Mouse (Mus musculus): ENCODE measurements around the gene Arl3. TPM values are rescaled to one million over a fixed set of nuclear protein-coding genes. Genes with fewer than 3 reads are reported as not detected.

The Arl3 gene
- polyA plus RNA-seq, 1 experiment from 2014 or later: 25.4 TPM

GRCm38 (mm10) chr19:46532031-46532688 lies 40.8 kb downstream of the Arl3 start:
- no peaks in the 10 kb centered on the region for H3K36me3 ChIP-seq (replicated peaks)
- peaks cover 27% of the 10 kb centered on the region for H3K27me3 ChIP-seq
- peak overlapping the region; percentile 56 for H3K27ac ChIP-seq (replicated peaks)
- peak; percentile 41; the same call in 1 of the 2 replicates for ATAC-seq (ENCODE audit: insufficient read depth)
- H3K4me3 ChIP-seq (replicated peaks): no peak overlapping the region
- H3K4me2 ChIP-seq: peak overlapping the region; percentile 24
- 12% methylated on average over 10 of the region's 10 CpGs for WGBS (ENCODE audit: insufficient replicate concordance)
- peaks cover 63% of the 10 kb centered on the region for H3K4me1 ChIP-seq (replicated peaks)
- H3K9ac ChIP-seq: no peak overlapping the region
- no peaks in the 10 kb centered on the region for H3K9me3 ChIP-seq (replicated peaks)

- no peak for ATAC-seq (ENCODE audit: insufficient read depth)
Observed at GRCm38 (mm10) chr19:46531071-46532030, 41.6 kb downstream of the Arl3 start.

GRCm38 (mm10) chr19:46530449-46530990 lies 42.5 kb downstream of the Arl3 start:
- no peak overlapping the region for H3K9ac ChIP-seq
- no peak overlapping the region for H3K4me2 ChIP-seq
- ATAC-seq (ENCODE audit: insufficient read depth): no peak
- 50% methylated on average over 8 of the region's 8 CpGs for WGBS (ENCODE audit: insufficient replicate concordance)
- H3K36me3 ChIP-seq (replicated peaks): no peaks in the 10 kb centered on the region
- H3K27me3 ChIP-seq: peaks cover 40% of the 10 kb centered on the region
- H3K4me3 ChIP-seq (replicated peaks): no peak overlapping the region
- no peaks in the 10 kb centered on the region for H3K9me3 ChIP-seq (replicated peaks)
- H3K4me1 ChIP-seq (replicated peaks): peaks cover 63% of the 10 kb centered on the region
- H3K27ac ChIP-seq (replicated peaks): no peak overlapping the region

More at GRCm38 (mm10) chr19:46531071-46532030, 41.6 kb downstream of the Arl3 start:
- Histone ChIP-seq H3K9me3 (replicated peaks) (no peaks in the 10 kb centered on the region), H3K4me1 (replicated peaks) (peaks cover 63% of the 10 kb centered on the region), H3K27me3 (peaks cover 34% of the 10 kb centered on the region), H3K9ac (no peak overlapping the region), H3K27ac (replicated peaks) (peak overlapping the region; percentile 56; the same call in 1 of the 2 replicates), H3K36me3 (replicated peaks) (no peaks in the 10 kb centered on the region), H3K4me3 (replicated peaks) (no peak overlapping the region), H3K4me2 (peak overlapping the region; percentile 24)
- WGBS (ENCODE audit: insufficient replicate concordance): 29% methylated on average over 16 of the region's 16 CpGs

GRCm38 (mm10) chr19:46529601-46530448 lies 43.2 kb downstream of the Arl3 start:
- H3K9ac ChIP-seq: peak overlapping the region; percentile 31; the same call in 1 of the 2 replicates
- peaks cover 46% of the 10 kb centered on the region for H3K27me3 ChIP-seq
- H3K4me2 ChIP-seq: peak overlapping the region; percentile 67; the same call in 1 of the 2 replicates
- H3K36me3 ChIP-seq (replicated peaks): no peaks in the 10 kb centered on the region
- ATAC-seq (ENCODE audit: insufficient read depth): no peak
- H3K27ac ChIP-seq (replicated peaks): no peak overlapping the region
- peaks cover 68% of the 10 kb centered on the region for H3K4me1 ChIP-seq (replicated peaks)
- no peak overlapping the region for H3K4me3 ChIP-seq (replicated peaks)
- no peaks in the 10 kb centered on the region for H3K9me3 ChIP-seq (replicated peaks)
- 42% methylated on average over 13 of the region's 13 CpGs for WGBS (ENCODE audit: insufficient replicate concordance)

- peak overlapping the region; percentile 31; the same call in 1 of the 2 replicates for H3K9ac ChIP-seq
- H3K27ac ChIP-seq (replicated peaks): no peak overlapping the region
- no peaks in the 10 kb centered on the region for H3K9me3 ChIP-seq (replicated peaks)
- H3K4me1 ChIP-seq (replicated peaks): peaks cover 75% of the 10 kb centered on the region
- H3K36me3 ChIP-seq (replicated peaks): no peaks in the 10 kb centered on the region
- H3K4me2 ChIP-seq: peak overlapping the region; percentile 67
- peak; percentile 53 for ATAC-seq (ENCODE audit: insufficient read depth)
- WGBS (ENCODE audit: insufficient replicate concordance): 4% methylated on average over 20 of the region's 20 CpGs
- peaks cover 58% of the 10 kb centered on the region for H3K27me3 ChIP-seq
- peak overlapping the region; percentile 42 for H3K4me3 ChIP-seq (replicated peaks)
Observed at GRCm38 (mm10) chr19:46528529-46529213, 44.3 kb downstream of the Arl3 start.

GRCm38 (mm10) chr19:46527632-46528528 lies 45.1 kb downstream of the Arl3 start:
- H3K4me1 ChIP-seq (replicated peaks): peaks cover 76% of the 10 kb centered on the region
- H3K27me3 ChIP-seq: peaks cover 65% of the 10 kb centered on the region
- H3K36me3 ChIP-seq (replicated peaks): no peaks in the 10 kb centered on the region
- H3K27ac ChIP-seq (replicated peaks): no peak overlapping the region
- peak overlapping the region; percentile 67 for H3K4me2 ChIP-seq
- WGBS (ENCODE audit: insufficient replicate concordance): 33% methylated on average over 17 of the region's 17 CpGs
- peak overlapping the region; percentile 31; the same call in 1 of the 2 replicates for H3K9ac ChIP-seq
- peak overlapping the region; percentile 42 for H3K4me3 ChIP-seq (replicated peaks)
- ATAC-seq (ENCODE audit: insufficient read depth): no peak
- H3K9me3 ChIP-seq (replicated peaks): no peaks in the 10 kb centered on the region

- peaks cover 70% of the 10 kb centered on the region for H3K27me3 ChIP-seq
- WGBS (ENCODE audit: insufficient replicate concordance): 75% methylated on average over 10 of the region's 10 CpGs
- no peak overlapping the region for H3K4me3 ChIP-seq (replicated peaks)
- H3K4me1 ChIP-seq (replicated peaks): peaks cover 68% of the 10 kb centered on the region
- H3K36me3 ChIP-seq (replicated peaks): no peaks in the 10 kb centered on the region
- H3K9ac ChIP-seq: no peak overlapping the region
- ATAC-seq (ENCODE audit: insufficient read depth): no peak
- H3K27ac ChIP-seq (replicated peaks): no peak overlapping the region
- H3K4me2 ChIP-seq: no peak overlapping the region
- no peaks in the 10 kb centered on the region for H3K9me3 ChIP-seq (replicated peaks)
Observed at GRCm38 (mm10) chr19:46525691-46526631, 47.0 kb downstream of the Arl3 start.

GRCm38 (mm10) chr19:46524601-46525321 lies 48.2 kb downstream of the Arl3 start:
- H3K4me2 ChIP-seq: peak overlapping the region; percentile 47
- H3K9me3 ChIP-seq (replicated peaks): no peaks in the 10 kb centered on the region
- no peaks in the 10 kb centered on the region for H3K36me3 ChIP-seq (replicated peaks)
- H3K27ac ChIP-seq (replicated peaks): peak overlapping the region; percentile 38; the same call in 1 of the 2 replicates
- peaks cover 62% of the 10 kb centered on the region for H3K27me3 ChIP-seq
- H3K9ac ChIP-seq: no peak overlapping the region
- WGBS (ENCODE audit: insufficient replicate concordance): 32% methylated on average over 14 of the region's 14 CpGs
- H3K4me3 ChIP-seq (replicated peaks): peak overlapping the region; percentile 15; the same call in 1 of the 2 replicates
- ATAC-seq (ENCODE audit: insufficient read depth): peak; percentile 20; the same call in 1 of the 2 replicates
- peaks cover 56% of the 10 kb centered on the region for H3K4me1 ChIP-seq (replicated peaks)
